In the genomic region with DNA sequence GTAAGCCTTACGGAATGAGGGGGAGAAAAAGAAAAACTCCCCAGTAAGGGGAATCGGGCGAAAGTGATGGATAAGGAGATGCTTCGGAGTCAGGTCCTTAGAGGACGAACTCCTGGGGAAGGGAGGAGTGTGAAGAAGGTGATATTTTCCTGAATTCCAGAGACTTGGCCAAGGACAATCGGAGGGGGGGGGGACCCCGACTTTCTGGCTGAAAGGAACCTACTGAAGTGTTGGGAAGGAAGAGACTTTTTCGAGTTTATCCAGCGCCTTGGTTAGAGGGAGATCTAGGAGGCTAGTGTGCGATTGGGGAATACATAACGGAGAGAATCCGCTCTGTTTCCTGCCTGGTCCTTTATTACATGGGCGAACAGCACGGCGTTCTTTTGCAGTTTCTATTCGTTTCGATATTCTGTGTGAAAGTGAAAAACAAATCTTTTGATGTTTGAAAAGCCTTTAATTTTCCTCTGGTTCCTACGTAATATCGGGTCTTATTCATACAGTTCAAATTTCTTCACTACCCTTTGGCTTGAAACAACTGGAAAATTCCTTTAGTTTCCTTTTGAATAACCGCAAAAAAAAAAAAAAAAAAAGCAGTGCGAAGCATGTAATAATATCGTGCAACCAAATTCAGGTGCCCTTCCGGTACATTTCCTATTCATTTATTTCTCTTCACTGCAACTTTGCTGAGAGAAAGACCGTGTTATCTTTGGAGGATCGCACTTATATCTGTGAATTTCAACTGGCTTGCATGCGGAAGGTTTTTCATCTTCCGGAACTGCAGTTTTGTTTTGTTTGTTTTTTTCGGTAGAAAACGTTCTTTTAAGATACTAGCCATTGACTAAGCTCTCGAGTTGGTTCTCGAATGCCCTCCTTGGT, we compare ENCODE assay signal across 8 mouse cellular contexts. TPM values are rescaled to one million over a fixed set of nuclear protein-coding genes. Genes with fewer than 3 reads are reported as not detected.
DNase-seq lines count a peak whose midpoint lies in the region; ATAC-seq and TF ChIP-seq lines count a peak whose summit lies in the region.

No protein-coding gene starts in this region.

- intact Hi-C loops in left cerebral cortex, postnatal 36 days (cut with DNase I) = no loop called here

- WGBS in thymus, adult 2 months = under 1% methylated on average over 31 of the region's 31 CpGs
- 17% methylated on average over 31 of the region's 31 CpGs for WGBS in heart, embryonic 16.5 days
- 13% methylated on average over 31 of the region's 31 CpGs for WGBS in liver, embryonic 14.5 days (ENCODE audit: insufficient replicate concordance)

- H3K27ac ChIP-seq in thymus, adult 2 months (ENCODE audit: control insufficient read depth, insufficient read depth, low read length) = peak overlapping the region; percentile 93
- H3K27ac ChIP-seq in heart, embryonic 16.5 days (ENCODE audit: low read length) = peak overlapping the region; percentile 54
- H3K27ac ChIP-seq in liver, embryonic 14.5 days = peak overlapping the region; percentile 60

- H3K4me2 ChIP-seq in heart, embryonic 16.5 days (ENCODE audit: low read depth, low read length) = peak overlapping the region; percentile 60
- peak overlapping the region; percentile 76 for H3K4me2 ChIP-seq in liver, embryonic 14.5 days (ENCODE audit: low read depth)

- H3K9me3 ChIP-seq in heart, embryonic 16.5 days (replicated peaks; ENCODE audit: control insufficient read depth, low read length) = no peaks in the 10 kb centered on the region
- no peaks in the 10 kb centered on the region for H3K9me3 ChIP-seq in liver, embryonic 14.5 days (ENCODE audit: control insufficient read depth, low read length)

- no peaks in the 10 kb centered on the region for H3K4me1 ChIP-seq in thymus, adult 2 months (replicated peaks; ENCODE audit: control insufficient read depth, insufficient read depth, low read length)
- no peaks in the 10 kb centered on the region for H3K4me1 ChIP-seq in heart, embryonic 16.5 days (ENCODE audit: control insufficient read depth, insufficient read depth, low read length)
- H3K4me1 ChIP-seq in liver, embryonic 14.5 days (replicated peaks; ENCODE audit: control insufficient read depth in 2 of 2, insufficient read depth in 2 of 2, low read length in 1 of 2) = no peaks in the 10 kb centered on the region

- TF ChIP-seq POLR2A in thymus, adult 2 months (IDR thresholded peaks at IDR 0.05; ENCODE audit: control insufficient read depth, extremely low read depth, insufficient read depth, low read length, poor library complexity) = no peak

- no peak for TF ChIP-seq EP300 in liver, embryonic 14.5 days (IDR thresholded peaks at IDR 0.05; ENCODE audit: low read depth)

- no peak for TF ChIP-seq CTCF in thymus, adult 2 months (IDR thresholded peaks at IDR 0.05; ENCODE audit: borderline replicate concordance, control insufficient read depth, extremely low read depth, insufficient read depth, low read length, poor library complexity)
- TF ChIP-seq CTCF in liver, embryonic 14.5 days (IDR thresholded peaks at IDR 0.05; ENCODE audit: low read depth) = no peak

- no peaks in the 10 kb centered on the region for H3K36me3 ChIP-seq in thymus, adult 2 months (ENCODE audit: control insufficient read depth, insufficient read depth, low read length)
- H3K36me3 ChIP-seq in heart, embryonic 16.5 days (ENCODE audit: control insufficient read depth, insufficient read depth) = no peaks in the 10 kb centered on the region
- H3K36me3 ChIP-seq in liver, embryonic 14.5 days (replicated peaks; ENCODE audit: control insufficient read depth, insufficient read depth, low read depth) = no peaks in the 10 kb centered on the region

- ATAC-seq in heart, embryonic 16.5 days (replicated peaks; ENCODE audit: extremely low read depth, insufficient read depth, low FRiP score) = no peak
- ATAC-seq in liver, embryonic 14.5 days (ENCODE audit: insufficient read depth) = no peak

- H3K27me3 ChIP-seq in thymus, adult 2 months (ENCODE audit: control insufficient read depth, insufficient read depth, low read length) = no peaks in the 10 kb centered on the region
- no peaks in the 10 kb centered on the region for H3K27me3 ChIP-seq in heart, embryonic 16.5 days (ENCODE audit: control insufficient read depth, insufficient read depth, low read length)
- H3K27me3 ChIP-seq in liver, embryonic 14.5 days (ENCODE audit: control insufficient read depth, insufficient read depth, low read length) = no peaks in the 10 kb centered on the region

- DNase-seq in adrenal gland, adult 8-10 months = peak; percentile 3
- no peak for DNase-seq in adrenal gland, postnatal 14 days
- DNase-seq in thymus, adult 2 months = peak; percentile 8
- DNase-seq in thymus, adult 18-20 months = no peak
- no peak for DNase-seq in liver, embryonic 14.5 days (ENCODE audit: low read depth in 3 of 3, low spot score in 3 of 3)
- peak; percentile 3 for DNase-seq in testis, postnatal 14 days (ENCODE audit: low spot score)
- DNase-seq in left cerebral cortex, postnatal 36 days (ENCODE audit: low spot score in 2 of 2) = no peak

- peak overlapping the region; percentile 82 for H3K9ac ChIP-seq in heart, embryonic 16.5 days (ENCODE audit: low read length)
- peak overlapping the region; percentile 89 for H3K9ac ChIP-seq in liver, embryonic 14.5 days (replicated peaks)

- H3K4me3 ChIP-seq in thymus, adult 2 months (ENCODE audit: control insufficient read depth, insufficient read depth, low read length) = peak overlapping the region; percentile 99
- peak overlapping the region; percentile 76 for H3K4me3 ChIP-seq in heart, embryonic 16.5 days (ENCODE audit: low read length)
- H3K4me3 ChIP-seq in liver, embryonic 14.5 days (ENCODE audit: insufficient read depth in 1 of 2, low read depth in 2 of 2, low read length in 2 of 2) = peak overlapping the region; percentile 84

RNA-seq across cellular contexts. Expression of gene Phf6, which starts 1.0 kb away (rescaled TPM):
- 10 to 100 TPM; 17.4 to 23.8 (median 20.3) TPM for total RNA-seq in adrenal gland, adult 8-10 months (2022)
- total RNA-seq in adrenal gland, postnatal 14 days (2021) = 17.5 TPM in 2 replicates
- polyA plus RNA-seq in thymus, adult 2 months (2012; rRNA removed) = 6.8 and 6.9 TPM in 2 replicates
- polyA plus RNA-seq in heart, embryonic 16.5 days (2015; fragmentation: Nextera tagmentation; extraction: Ambion mirVana) = 16.3 and 16.8 TPM in 2 replicates
- 3.5 and 4.7 TPM in 2 replicates for polyA plus RNA-seq in liver, embryonic 14.5 days (2012; rRNA removed)
- 9.3 and 9.7 TPM in 2 replicates for polyA plus RNA-seq in liver, embryonic 14.5 days (2014; fragmentation: Nextera tagmentation; extraction: Ambion mirVana)
- total RNA-seq in left cerebral cortex, postnatal 36 days (2021) = 10 to 100 TPM; 16.9 to 19.5 TPM

Comparison
In these comparisons a context has a peak if more than half of its experiments do, and no peak if none do; other contexts are left out.
1. DNase-seq: peak in adrenal gland, adult 8-10 months (single experiment), thymus, adult 2 months (single experiment) and testis, postnatal 14 days (single experiment); none in adrenal gland, postnatal 14 days (single experiment), thymus, adult 18-20 months (0 of 2), liver, embryonic 14.5 days (0 of 3) and left cerebral cortex, postnatal 36 days (0 of 2).
2. Peak in every context shown above with its lines, with median percentiles within 50 percentile points of each other: H3K27ac ChIP-seq and H3K4me3 ChIP-seq.